Mouse (Mus musculus): ENCODE measurements around the gene Hoxd4. TPM values are rescaled to one million over a fixed set of nuclear protein-coding genes. Genes with fewer than 3 reads are reported as not detected.

Hoxd4 gene
- total RNA-seq, 4 experiments from 2014 or later = 0.32 to 0.79 (median 0.38) TPM

- DNase-seq (ENCODE audit: low spot score) = no peak
Measured at GRCm38 (mm10) chr2:74741252-74741978, 29.7 kb downstream of the Hoxd4 start.

- no peak for DNase-seq (ENCODE audit: low spot score)
Measured at GRCm38 (mm10) chr2:74741979-74742277, 30.2 kb downstream of the Hoxd4 start.

- no peak for DNase-seq (ENCODE audit: low spot score)
Measured at GRCm38 (mm10) chr2:74745540-74746297, 34.0 kb downstream of the Hoxd4 start.

- no peak for DNase-seq (ENCODE audit: low spot score)
Measured at GRCm38 (mm10) chr2:74746298-74746921, 34.7 kb downstream of the Hoxd4 start.

GRCm38 (mm10) chr2:74747006-74747405 lies 35.3 kb downstream of the Hoxd4 start:
- no peak for DNase-seq (ENCODE audit: low spot score)

- no peak for DNase-seq (ENCODE audit: low spot score)
Measured at GRCm38 (mm10) chr2:74747661-74748141, 36.0 kb downstream of the Hoxd4 start.

GRCm38 (mm10) chr2:74748436-74748995 lies 36.8 kb downstream of the Hoxd4 start:
- DNase-seq (ENCODE audit: low spot score) = no peak

- no peak for DNase-seq (ENCODE audit: low spot score)
Measured at GRCm38 (mm10) chr2:74749337-74750121, 37.8 kb downstream of the Hoxd4 start.

- no peak for DNase-seq (ENCODE audit: low spot score)
Measured at GRCm38 (mm10) chr2:74750731-74751250, 39.1 kb downstream of the Hoxd4 start.

GRCm38 (mm10) chr2:74751861-74752260 lies 40.1 kb downstream of the Hoxd4 start:
- DNase-seq (ENCODE audit: low spot score) = no peak

- no peak for DNase-seq (ENCODE audit: low spot score)
Measured at GRCm38 (mm10) chr2:74752431-74753174, 40.9 kb downstream of the Hoxd4 start.

GRCm38 (mm10) chr2:74753175-74753523 lies 41.4 kb downstream of the Hoxd4 start:
- DNase-seq (ENCODE audit: low spot score) = no peak

GRCm38 (mm10) chr2:74753711-74754110 lies 42.0 kb downstream of the Hoxd4 start:
- no peak for DNase-seq (ENCODE audit: low spot score)

GRCm38 (mm10) chr2:74760146-74760545 lies 48.4 kb downstream of the Hoxd4 start:
- DNase-seq (ENCODE audit: low spot score) = no peak

- no peak for DNase-seq (ENCODE audit: low spot score)
Measured at GRCm38 (mm10) chr2:74761941-74762340, 50.2 kb downstream of the Hoxd4 start.

GRCm38 (mm10) chr2:74762522-74763244 lies 51.0 kb downstream of the Hoxd4 start, which contains the start of gene Hoxd1:
Gene Hoxd1 (plus strand): TSS chr2:74762980.
- DNase-seq (ENCODE audit: low spot score) = no peak

GRCm38 (mm10) chr2:74763245-74763735 lies 51.6 kb downstream of the Hoxd4 start:
- DNase-seq (ENCODE audit: low spot score) = no peak

GRCm38 (mm10) chr2:74763976-74764375 lies 52.2 kb downstream of the Hoxd4 start:
- no peak for DNase-seq (ENCODE audit: low spot score)

- DNase-seq (ENCODE audit: low spot score) = no peak
Measured at GRCm38 (mm10) chr2:74774359-74774758, 62.6 kb downstream of the Hoxd4 start.

Data from heart, adult 8-10 months (tissue).